Mouse (Mus musculus): Measurements from ENCODE around the gene Baiap2l1.

GRCm38 (mm10) chr5:144253212-144253611 is 104.7 kb downstream of the Baiap2l1 start:
- TF ChIP-seq CTCF (IDR thresholded peaks at IDR 0.05; ENCODE audit: low read depth, low read length), result no peak
- TF ChIP-seq POLR2A (IDR thresholded peaks at IDR 0.05; ENCODE audit: extremely low read depth, insufficient read depth, low read length), result no peak

All from liver, adult 2 months (tissue).